Mouse (Mus musculus) neutrophil, adult 5-6 weeks (primary cell): Measurements from ENCODE around the gene Ang5. TPM values are rescaled to one million over a fixed set of nuclear protein-coding genes. Genes with fewer than 3 reads are reported as not detected.

Experiments
- total RNA-seq: library from RNA; stranded (forward); fragments of 200-1000 nt; gene quantifications from 2 replicates; pipeline ENCODE4 v1.2.3, GENCODE M21; 2017

The Ang5 gene
- total RNA-seq, 1 experiment from 2014 or later: not detected

Other genes starting within 250 kb of the Ang5 start
- not detected in 2 replicates for gene Gm16506, start 229.6 kb upstream of the Ang5 start, total RNA-seq
- gene Gm6526, start 209.2 kb upstream of the Ang5 start, total RNA-seq: not detected in 2 replicates
- not detected in 2 replicates for gene Gm8180, start 172.3 kb upstream of the Ang5 start, total RNA-seq
- gene Ear1, start 81.6 kb upstream of the Ang5 start, total RNA-seq: 1.6 and 4.5 TPM in 2 replicates
- gene Ear10, start 33.5 kb upstream of the Ang5 start, total RNA-seq: not detected in 2 replicates
- gene Gm8113, start 31.7 kb upstream of the Ang5 start, total RNA-seq: not detected in 2 replicates
- not detected in 2 replicates for gene Ang6, start 45.2 kb downstream of the Ang5 start, total RNA-seq
- gene Ear2, start 145.6 kb downstream of the Ang5 start, total RNA-seq: 13.2 and 22.7 TPM in 2 replicates
- not detected in 2 replicates for gene Gm3327, start 166.8 kb downstream of the Ang5 start, total RNA-seq
- gene Gm8212, start 240.6 kb downstream of the Ang5 start, total RNA-seq: not detected in 2 replicates